Mouse (Mus musculus) megakaryocyte, adult 5-6 weeks (primary cell): ENCODE measurements at regions not wholly inside any gene's neighbourhood (a gene's known extent, or its start where the extent isn't known, plus 50 kb on each side); places are given as distances from the start of the nearest gene placed in this dataset.

ENCODE experiments used
- ATAC-seq: 2 replicates; pipeline ENCODE4 v1.8.0; 2016; ENCODE audit warnings: mild to moderate bottlenecking, inconsistent platforms; ENCODE audit not compliant: poor library complexity, severe bottlenecking

GRCm38 (mm10) chr1:80131354-80131753, 86.9 kb downstream of the Fam124b start:
- no peak for ATAC-seq

GRCm38 (mm10) chr1:80123966-80124365, 94.3 kb downstream of the Fam124b start:
- ATAC-seq: no peak

- ATAC-seq: no peak
Measured at GRCm38 (mm10) chr1:80115913-80116312, 102.4 kb downstream of the Fam124b start.

GRCm38 (mm10) chr1:80107747-80108476, 110.4 kb downstream of the Fam124b start:
- no peak for ATAC-seq

GRCm38 (mm10) chr1:80106269-80106668, 112.0 kb downstream of the Fam124b start:
- ATAC-seq: peak; percentile 70

- no peak for ATAC-seq
Measured at GRCm38 (mm10) chr1:80098266-80098665, 120.0 kb downstream of the Fam124b start.

GRCm38 (mm10) chr1:80091800-80092199, 126.5 kb downstream of the Fam124b start:
- no peak for ATAC-seq

GRCm38 (mm10) chr1:80091350-80091749, 126.9 kb downstream of the Fam124b start:
- no peak for ATAC-seq

- ATAC-seq: no peak
Measured at GRCm38 (mm10) chr1:80088651-80089050, 129.6 kb downstream of the Fam124b start.

- no peak for ATAC-seq
Measured at GRCm38 (mm10) chr1:80076357-80076756, 141.9 kb downstream of the Fam124b start.

- ATAC-seq: no peak
Measured at GRCm38 (mm10) chr1:80074376-80074775, 143.9 kb downstream of the Fam124b start.

- ATAC-seq: no peak
Measured at GRCm38 (mm10) chr1:80073950-80074349, 144.3 kb downstream of the Fam124b start.

GRCm38 (mm10) chr1:80069141-80069540, 149.1 kb downstream of the Fam124b start:
- ATAC-seq: no peak

GRCm38 (mm10) chr1:80062121-80062520, 156.2 kb downstream of the Fam124b start:
- no peak for ATAC-seq

- no peak for ATAC-seq
Measured at GRCm38 (mm10) chr1:80061632-80062031, 156.6 kb downstream of the Fam124b start.

- ATAC-seq: no peak
Measured at GRCm38 (mm10) chr1:80045141-80045540, 173.1 kb downstream of the Fam124b start.

GRCm38 (mm10) chr1:80040409-80040808, 177.9 kb downstream of the Fam124b start:
- ATAC-seq: no peak

- no peak for ATAC-seq
Measured at GRCm38 (mm10) chr1:80039891-80040290, 178.4 kb downstream of the Fam124b start.

GRCm38 (mm10) chr1:80039161-80039560, 178.2 kb upstream of the Serpine2 start:
- ATAC-seq: no peak

GRCm38 (mm10) chr1:80038059-80038458, 177.1 kb upstream of the Serpine2 start:
- ATAC-seq: no peak

GRCm38 (mm10) chr1:80036436-80036835, 175.5 kb upstream of the Serpine2 start:
- ATAC-seq: no peak

- no peak for ATAC-seq
Measured at GRCm38 (mm10) chr1:80033522-80033921, 172.5 kb upstream of the Serpine2 start.

GRCm38 (mm10) chr1:80033121-80033520, 172.1 kb upstream of the Serpine2 start:
- ATAC-seq: no peak
